Mouse (Mus musculus) left cerebral cortex, adult 8-10 months (tissue): ENCODE data around the gene Tmcc1. TPM values are rescaled to one million over a fixed set of nuclear protein-coding genes. Genes with fewer than 3 reads are reported as not detected.

Source experiments
- DNase-seq, 2 experiments: peaks; one replicate each; pipeline ENCODE4 v3.0.0; 2022; ENCODE audit warnings: low spot score in 2 of 2
- total RNA-seq, 4 experiments: library from RNA; stranded (reverse); gene quantifications; 2 replicates each; pipeline ENCODE4 v1.2.4; 2022

Tmcc1 gene
- total RNA-seq, 4 experiments from 2014 or later, result 65.1 to 76.5 (median 75.6) TPM

DNA sequence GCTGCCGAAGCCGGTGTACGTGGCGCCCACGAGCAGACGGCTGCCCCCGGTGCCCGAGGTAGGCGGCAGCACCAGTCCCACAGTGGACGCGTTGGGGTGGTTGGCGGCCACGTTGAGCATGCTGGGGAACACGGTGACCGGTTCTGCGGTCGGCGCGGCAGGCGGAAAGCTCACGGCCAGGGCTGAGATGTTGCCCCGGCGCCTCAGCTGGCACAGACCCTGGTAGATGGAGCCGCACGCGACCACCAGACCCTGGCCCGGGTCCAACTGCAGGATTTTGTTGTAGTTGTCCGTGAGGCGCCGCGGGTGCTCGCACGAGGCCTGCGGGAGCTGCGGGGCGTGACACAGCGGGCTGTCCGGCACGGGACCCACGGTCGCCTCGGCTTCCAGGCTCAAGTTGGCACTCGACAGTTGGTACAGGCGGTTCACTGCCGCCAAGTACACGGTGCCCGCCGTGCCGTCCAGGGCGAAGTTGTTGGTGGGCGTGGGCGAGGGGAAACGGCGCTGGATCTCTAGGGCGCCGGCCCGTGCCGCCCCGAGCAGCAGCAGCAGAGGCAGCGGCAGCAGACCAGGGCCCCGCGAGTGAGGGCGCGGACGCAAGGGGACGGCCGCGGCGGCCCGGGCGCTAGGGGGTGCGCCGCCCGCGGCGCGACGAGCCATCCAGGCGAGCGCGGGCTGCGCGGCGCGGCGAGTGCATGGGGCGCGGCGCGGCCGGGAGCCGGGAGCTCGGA is 199.0 kb downstream of the Tmcc1 start:
- no peak for DNase-seq

DNA sequence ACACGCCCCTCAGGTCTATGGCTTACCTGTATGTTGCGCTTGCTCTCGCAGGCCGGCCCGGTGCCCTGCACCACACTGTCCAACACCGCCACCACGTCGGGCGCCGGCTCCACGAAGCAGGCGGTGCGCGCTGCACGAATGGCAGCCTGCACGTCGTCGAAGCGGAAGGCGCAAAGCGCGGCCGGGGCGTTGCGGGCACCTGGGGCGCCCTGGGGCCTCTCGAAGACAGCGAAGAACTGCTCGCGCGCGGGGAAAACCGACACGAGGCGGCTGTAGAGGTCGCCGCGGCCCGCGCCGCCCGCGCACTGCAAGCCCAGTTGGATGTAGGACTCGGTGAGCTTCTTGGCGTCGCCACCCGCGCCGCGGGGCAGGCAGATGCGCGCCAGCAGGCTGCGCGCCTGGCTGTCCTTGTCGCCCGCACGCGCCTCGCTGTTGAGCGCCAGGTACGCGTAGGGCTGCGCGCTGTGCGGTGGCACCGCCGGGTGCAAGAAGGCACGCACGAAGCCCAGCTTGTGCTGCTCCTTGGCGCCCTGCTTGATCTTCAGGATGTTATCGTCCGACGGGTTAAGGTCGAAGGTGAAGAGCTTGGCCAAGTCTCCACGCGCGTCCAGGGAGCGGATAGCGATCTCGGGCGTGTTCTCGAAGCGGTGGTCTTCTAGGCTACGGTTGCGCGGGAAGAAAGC is 199.7 kb downstream of the Tmcc1 start:
- DNase-seq, result no peak

DNA sequence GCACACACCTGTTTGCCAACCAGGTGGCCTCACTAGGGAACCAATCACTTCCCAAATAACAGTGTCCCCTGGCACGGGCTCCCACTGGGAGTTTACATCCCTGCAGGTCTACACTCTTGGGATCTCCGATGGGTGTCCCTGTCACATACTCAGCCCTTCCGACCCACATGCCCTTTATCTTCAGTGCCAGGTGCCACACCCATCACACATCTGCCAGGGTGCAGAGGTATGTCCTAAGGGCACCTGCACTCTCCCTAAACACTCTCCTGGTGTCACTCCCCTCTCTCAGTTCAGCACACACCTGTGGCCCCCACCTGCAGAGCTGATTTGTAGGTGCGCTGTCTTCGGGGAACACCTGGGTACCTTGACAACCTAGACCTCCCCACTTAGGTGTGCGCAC is 200.3 kb downstream of the Tmcc1 start:
- DNase-seq, result no peak

DNA sequence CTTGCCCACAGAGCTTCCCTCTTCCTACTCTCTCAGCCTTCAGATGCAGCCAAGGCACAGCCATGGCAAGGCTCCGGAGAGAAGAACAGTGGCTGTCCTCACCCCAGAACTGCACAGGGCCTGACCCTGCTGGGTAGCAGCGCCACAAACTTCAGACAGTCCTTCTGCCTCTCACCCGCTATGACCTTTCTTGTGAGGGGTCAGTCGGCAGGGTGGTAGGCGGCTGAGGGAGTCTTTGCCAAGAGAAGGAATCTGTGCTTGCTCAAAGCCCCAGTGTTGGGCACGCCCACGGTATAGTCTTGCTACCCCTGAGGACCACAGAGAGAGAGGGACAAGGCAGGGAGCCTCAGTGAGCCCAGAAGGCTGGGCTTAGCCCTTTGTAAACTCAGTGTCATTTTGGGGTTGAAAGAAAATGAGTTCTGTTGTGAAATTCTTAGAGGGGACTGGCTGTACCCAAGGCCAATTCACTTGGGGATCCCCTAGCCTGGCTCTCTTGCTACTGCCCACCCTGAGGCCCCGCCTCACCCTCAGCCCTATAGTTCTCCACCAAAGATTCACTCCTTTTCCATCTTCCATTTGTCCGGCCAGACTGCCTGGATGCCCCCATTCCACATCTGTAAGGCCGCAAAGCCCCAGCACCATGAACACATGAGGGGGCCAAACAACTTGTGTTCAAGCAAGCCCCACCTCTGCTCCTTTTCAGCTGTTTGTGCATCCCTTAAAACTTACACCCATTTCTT is 201.2 kb downstream of the Tmcc1 start:
- DNase-seq, result no peak

DNA sequence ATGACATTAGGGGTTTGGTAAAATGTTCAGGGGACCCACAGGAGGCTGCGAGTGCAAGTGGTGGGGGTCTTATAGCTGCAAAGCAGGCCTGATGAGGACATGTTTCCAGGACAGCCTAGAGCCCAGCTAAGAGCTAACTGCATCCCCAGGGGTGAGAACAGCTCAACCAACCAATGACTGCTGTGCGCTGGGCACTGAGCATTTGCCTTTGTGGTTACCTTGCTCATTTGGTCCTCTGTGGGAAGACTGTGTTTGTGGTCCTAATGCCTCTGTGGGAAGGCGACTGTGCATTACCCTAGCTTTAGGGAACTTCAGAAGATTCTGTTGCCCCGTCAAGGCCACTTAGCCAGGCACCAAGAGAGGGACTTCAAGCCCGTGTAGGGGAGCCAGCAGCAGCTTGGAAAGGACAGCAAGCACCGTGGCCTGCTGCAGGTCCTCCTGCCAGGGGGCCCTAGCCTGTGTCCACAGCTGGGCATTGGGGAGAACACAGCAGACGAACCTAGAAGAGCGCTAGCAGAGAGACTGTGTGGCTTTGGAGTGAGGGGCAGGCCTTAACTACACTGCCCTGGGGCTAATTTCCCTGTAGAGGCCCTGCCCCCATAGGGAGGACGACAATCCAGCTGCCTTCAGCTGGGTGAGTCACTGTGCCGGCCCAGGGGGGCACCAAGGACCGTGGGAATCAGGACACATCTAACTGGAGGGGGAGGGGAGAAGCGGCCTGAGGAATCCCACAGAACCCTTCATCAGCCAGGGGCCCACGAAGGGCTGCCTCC is 202.0 kb downstream of the Tmcc1 start:
- no peak for DNase-seq

DNA sequence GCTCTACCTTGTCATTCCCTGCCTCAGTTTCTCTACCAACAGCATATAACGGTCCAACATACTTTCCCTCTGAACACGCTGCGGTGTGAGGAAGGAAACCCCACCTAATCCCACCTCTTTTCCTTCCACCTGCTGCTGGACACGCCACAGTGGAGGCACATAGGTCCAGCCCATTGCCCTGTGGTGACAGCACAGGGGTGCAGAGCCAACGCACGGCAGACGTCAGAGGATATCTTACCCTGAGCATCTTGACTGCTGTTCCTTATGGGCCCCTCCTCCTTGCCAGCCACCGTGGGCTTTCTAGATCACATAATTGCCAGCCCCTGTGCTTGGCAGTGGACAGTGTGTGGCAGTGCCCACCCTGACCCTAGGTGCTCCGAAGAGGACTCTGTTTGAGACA is 202.8 kb downstream of the Tmcc1 start:
- no peak for DNase-seq

DNA sequence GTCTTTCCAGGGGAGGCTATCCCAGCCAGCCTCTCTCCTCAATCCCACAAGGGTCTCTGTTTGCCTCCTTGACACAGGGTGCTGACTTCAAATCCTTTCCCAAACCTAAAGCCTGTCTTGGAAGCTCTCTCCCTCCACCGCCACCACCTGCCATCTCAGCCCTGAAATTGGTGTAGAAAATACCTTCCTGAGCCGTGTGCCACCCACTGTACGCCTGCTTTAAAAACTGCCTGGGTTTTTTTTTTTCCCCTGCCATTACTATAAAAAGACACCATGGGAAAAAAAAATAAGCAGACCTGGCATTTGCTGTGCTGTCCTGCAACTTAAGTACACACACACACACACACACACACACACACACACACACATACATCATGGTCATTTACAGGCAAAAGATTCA is 203.2 kb downstream of the Tmcc1 start:
- no peak for DNase-seq

DNA sequence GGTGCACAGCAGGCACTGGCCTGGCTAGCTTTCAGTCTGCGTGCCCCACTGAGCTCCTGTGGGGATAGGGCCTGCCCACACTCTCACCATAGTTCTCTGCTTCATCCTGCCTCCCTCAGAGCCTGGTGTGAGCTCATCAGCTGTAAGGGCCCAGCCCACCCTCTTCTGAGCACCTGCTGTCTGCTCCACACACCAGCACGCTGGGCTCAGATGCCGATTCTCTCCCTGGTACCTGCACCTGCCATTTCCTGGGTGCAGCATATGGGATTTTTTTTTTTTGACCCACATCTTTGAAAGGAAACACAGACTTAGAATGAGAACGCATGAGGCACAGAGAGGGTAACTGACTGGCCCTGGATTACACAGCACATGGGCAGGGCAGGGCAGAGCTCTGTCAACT is 203.7 kb downstream of the Tmcc1 start:
- peak in 1 of 2 experiments; percentile 78 for DNase-seq

DNA sequence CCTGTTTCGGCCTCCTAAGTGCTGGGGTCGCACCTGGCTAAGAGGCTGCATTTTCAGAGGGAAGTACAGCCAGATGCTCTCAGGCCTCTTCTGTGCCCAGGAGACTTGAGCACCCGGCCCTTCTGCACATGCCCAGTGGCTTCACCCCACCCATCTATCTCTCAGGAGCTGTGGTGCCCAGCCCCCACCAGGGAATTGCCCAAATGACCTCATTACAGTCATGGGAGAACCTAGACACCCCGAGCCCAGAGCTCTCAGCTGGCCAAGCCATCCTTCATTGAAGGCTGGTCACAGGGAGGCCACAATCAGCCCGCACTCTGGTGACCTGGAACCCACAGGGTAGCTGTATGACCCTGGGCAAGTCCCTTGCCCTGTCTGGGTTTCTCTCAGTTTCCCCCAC is 204.3 kb downstream of the Tmcc1 start:
- no peak for DNase-seq

DNA sequence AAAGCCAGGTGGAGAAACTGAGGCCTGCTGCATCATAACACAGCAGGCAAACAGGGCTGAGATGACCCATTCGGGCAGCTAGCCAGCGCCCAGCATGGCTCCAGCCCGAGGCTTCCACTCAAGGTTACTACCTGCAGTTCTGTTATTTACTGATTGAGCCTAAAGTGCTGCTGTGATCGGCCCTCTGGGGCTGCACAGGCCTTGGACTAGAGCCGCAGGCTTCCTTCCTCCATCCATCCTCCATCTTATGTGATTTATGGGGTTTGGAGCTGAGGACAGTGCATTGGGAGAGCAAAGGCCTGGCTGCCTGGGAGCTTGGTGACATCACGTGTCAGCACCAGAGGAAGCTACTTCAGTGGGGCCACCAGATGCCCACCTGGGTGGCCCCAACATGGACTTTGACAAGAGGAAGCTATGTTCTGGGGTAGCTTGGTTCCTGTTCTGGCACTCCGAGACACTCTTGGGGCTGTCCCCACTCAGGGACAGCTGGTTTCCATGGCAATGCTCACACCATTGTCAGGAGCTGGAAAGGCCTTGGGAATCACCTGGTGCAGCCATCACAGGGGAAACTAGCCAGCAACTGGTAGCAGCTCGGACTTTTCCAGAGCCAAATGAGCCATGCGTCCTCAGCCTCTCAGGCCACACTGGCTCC is 206.1 kb downstream of the Tmcc1 start:
- no peak for DNase-seq

DNA sequence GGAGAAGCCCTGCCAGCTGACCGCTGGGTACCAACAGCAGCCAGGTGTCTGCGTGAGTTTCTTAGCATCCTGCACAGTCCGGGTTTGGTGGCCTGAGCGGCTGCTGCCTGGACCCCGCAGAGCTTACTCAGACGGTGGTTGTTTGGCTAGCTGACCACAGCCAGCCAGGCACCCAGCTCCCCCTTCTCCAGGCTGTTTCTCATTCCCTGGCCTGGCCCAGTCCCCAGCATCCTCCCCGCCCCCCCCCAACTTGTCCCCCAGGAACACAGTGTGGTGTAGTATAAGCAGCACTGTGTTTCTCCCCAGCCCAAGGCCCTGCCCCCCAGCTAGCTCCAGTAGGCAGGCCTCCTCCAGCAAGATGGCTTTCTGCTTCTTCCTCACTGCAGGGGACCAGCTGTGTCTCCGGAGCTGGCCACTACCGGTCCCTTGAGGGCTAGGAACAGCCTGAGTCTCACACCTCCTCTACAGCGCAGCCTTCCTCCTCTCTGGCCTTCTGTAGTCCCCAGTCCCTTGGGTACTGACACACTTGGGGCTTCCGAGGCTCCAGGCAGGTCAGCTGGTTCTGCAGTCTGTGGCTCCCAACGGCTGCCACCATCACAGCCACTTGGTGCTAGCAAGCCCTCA is 206.7 kb downstream of the Tmcc1 start:
- no peak for DNase-seq

DNA sequence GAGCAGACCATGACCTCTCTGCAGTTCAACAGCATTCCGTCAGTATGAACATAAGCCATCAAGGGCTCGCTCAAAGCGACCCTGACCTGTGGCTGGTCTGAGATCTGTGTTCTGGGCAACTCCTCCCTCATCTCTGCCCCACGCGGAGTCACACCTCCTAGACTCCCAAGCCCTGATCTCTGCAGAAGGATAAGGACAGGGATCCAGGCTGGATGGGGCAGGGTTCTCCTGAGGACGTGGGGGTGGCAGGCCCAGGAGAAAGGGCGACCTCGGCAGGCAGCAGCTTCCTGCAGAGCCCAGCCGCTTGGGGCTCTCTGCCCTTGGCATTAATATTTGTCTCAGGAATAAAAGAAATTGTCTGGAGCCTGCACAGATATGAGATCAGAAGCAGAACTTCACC is 207.7 kb downstream of the Tmcc1 start:
- DNase-seq, result no peak

DNA sequence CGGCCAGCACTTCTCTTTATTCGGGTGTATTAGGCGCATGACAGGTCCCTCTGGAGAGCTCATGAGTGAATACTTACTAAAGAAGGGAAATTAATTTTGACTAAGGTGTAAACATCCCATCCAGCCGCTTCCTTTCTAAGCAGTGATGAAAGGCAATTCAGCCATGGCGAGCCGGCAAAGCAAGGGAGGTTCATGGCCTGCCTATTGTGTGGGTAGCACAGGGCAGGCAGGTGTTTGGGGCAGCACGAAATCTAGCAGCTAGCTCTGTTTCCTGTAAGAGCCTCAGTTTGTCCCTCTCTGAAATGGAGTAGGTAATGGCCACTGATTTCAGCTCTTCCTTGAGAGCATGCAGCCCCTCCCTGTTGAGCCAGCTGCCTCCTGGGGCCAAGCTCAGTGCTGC is 208.7 kb downstream of the Tmcc1 start:
- DNase-seq, result no peak

DNA sequence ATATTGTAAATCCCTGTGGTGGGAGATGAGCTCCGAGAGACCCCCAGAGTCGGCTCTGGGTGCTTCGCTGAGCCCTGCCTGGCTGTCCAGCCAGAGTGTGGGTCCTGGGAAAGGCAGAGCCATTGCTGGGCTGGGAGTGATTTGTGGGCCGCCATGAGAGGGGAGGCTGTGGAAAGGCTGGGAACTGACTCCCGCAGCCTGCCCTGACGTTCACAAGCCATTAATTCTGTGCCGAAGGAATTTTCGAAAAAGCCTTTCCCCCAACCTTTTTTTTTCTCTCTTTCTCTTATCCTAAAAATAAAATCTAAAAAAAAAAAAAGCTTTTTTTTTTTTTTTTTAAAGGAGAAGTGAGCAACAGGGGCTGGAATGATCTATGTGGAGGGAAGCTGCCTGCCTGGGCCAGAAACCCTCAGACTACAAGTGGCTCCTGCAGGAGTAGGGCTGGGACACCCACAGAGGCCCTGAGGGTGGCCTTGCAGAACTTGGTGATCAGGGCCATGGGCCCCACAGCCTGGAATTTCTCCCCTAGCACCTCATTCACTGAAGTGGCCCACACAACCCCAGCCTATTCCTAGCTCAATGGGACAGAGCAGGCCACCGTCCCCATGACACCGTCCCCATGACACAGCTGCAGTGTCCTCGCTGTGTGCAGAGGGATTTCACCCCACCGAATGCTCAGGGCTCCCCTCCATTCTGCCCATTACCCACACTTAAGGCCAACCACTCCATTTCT is 209.8 kb downstream of the Tmcc1 start:
- no peak for DNase-seq

DNA sequence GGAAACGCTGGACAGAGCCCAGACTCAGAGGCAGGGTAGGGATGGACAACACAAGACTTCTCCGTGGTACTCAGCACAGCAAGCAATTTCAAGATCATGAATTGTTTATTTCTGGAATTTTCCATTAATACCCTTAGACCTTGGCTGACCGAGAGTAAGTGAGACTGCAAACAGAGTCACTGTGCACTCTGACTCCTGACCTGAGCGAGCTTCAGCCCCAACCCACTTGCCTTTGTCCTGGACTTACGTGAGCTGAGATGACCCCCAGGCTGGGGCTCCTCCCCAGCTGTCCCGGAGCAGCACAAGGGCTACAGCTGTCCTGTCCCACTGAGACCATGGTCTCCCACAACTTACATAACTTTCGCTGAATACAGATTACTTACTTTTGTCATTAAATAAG is 210.4 kb downstream of the Tmcc1 start:
- DNase-seq, result no peak

DNA sequence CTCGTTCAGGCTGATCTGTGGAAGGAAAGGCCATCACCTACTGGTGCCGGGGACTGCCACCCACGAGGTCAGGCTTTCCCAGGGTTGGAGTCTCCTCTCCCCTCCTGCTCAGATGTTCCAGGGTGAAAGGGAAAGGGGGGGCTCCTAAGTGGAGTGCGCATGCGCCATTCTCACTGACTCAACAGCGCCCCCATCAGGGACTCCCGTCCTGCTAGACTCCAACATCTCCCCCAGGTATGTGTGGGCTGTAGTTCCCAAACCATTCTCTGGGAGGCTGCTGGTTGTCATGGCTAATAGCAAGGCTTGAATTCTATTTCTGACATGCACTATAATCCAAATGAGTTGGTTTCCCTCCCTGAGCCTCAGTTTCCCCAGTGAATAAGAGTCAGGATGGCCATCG is 214.7 kb downstream of the Tmcc1 start:
- no peak for DNase-seq

DNA sequence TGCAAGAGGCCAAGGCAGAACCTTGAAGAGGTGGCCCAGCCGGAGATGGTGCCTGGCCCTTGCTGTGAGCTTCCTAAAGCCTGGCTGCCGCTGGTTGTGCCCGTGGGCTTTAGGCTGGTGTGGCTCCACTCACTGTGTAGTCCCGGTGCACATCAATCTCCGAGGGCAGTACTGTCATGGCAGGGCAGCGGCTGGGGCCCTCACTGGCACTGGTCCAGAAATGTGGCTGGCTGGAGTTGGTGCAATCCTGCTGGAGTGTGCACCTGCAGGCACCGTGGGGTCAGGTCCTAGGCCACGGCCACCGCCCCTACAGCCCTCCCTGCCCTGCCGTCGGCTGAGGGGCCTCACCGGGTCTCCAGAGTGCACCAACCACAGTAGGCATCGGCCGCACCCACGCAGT is 215.5 kb downstream of the Tmcc1 start:
- DNase-seq, result no peak

DNA sequence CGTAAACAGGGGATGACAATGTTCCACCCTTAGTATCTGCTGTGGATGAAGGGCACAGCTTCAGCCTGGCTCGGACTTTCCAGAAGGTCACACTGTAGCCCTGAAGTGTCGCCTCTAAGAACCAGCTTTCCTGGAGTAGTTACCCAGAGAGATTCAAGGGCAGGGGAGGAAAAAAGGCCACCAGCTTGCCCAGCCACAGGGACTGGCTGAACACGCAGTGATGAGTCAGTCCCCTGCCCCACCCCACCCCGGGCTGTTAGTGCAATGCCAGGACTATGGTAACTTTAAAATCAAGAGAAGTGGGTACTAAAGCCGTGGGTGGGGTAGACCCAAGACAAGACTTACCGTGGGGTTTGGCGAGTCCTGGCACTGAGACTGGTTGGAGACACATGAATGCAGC is 217.7 kb downstream of the Tmcc1 start:
- DNase-seq, result no peak

DNA sequence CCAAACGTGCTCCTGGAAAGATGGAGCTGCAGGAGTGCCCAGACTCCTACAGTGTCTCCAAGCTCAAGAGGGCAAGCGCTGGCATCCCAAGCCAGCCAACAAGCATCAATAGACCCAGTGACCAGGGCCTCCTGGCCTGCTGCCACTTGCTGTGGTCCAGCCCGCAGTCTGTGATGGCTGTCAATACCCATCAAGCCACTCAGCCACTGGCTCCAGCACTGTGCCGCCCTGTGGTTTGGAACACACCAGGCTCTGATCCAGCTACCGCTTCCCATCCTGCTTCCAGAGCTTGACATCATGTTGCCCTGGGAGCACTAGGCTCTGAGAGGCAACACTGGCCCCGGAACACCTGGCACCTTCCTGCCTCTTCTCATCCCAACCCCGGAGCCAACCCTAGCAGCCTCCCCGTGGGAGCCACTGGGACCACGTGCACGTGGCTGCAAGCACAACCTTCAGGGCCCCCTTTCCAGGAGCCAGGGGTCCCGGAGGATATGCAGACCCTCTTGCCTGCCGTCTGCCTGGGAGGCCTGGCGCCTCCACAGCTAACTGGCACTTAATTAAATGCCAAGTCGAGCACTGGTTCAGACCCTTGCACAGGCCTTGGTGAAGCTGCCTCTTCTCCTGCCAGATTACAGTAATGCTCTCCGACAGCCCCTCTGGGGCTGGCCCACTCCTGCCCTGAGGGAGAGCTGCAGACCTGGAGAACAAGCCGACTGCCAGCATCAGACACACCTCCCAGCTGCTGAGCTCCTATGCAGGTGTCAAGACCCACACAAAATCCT is 219.2 kb downstream of the Tmcc1 start:
- no peak for DNase-seq
